Mouse (Mus musculus): ENCODE data around the gene Gm49380.
A peak's percentile ranks its signal among the peaks of the same experiment; 100 is the strongest.

Gene Gm49380

DNA sequence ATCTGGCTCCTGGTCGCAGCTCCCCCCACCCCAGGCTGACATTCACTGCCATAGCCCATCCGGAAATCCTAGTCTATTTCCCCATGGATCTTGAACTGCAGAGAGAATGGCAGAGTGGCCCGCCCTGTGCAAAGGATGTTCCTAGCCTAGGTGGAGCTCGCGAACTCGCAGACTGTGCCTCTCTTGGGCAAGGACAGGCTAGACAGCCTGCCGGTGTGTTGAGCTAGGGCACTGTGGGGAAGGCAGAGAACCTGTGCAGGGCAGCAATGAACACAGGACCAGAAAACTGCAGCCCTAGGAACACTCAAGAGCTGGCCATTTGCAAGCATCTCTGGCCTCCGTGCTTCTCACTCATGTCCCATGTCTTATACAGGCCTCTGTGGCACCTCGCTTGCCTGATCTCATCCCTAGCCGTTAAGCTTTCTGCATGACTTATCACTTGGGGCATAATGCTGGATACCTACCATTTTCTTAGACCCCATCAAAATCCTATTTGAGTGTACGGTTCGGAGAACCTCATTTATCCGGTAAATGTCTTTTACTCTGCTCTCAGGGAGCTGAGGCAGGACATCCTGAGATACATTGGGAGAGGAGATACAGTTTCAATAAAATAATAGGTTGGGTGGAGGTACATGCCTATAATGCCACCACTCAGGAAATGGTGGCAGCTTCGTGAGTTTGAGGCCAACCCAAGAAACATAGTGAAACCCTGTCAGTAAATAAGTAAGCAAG, 68.7 kb downstream of the Gm49380 start:
- DNase-seq: no peak

DNA sequence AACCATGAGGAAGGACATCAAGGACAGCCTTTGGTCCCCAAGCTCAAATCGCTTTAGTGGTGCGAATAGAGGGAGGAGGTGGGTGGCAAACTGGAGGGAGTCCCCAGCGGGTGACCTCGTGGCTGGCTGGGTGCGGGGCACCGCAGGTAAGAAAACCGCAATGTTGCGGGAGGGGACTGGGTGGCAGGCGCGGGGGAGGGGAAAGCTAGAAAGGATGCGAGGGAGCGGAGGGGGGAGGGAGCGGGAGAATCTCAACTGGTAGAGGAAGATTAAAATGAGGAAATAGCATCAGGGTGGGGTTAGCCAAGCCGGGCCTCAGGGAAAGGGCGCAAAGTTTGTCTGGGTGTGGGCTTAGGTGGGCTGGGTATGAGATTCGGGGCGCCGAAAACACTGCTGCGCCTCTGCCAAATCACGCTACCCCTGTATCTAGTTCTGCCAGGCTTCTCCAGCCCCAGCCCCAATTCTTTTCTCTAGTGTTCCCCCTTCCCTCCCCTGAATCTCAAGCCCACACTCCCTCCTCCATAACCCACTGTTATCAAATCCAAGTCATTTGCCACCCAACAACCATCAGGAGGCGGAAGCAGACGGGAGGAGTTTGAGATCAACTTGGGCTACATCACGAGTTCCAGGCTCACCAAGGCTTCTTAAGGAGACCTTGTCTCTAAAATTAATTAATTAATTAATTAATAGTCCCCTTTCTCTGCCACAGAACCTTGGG, 69.4 kb downstream of the Gm49380 start:
- no peak for DNase-seq

DNA sequence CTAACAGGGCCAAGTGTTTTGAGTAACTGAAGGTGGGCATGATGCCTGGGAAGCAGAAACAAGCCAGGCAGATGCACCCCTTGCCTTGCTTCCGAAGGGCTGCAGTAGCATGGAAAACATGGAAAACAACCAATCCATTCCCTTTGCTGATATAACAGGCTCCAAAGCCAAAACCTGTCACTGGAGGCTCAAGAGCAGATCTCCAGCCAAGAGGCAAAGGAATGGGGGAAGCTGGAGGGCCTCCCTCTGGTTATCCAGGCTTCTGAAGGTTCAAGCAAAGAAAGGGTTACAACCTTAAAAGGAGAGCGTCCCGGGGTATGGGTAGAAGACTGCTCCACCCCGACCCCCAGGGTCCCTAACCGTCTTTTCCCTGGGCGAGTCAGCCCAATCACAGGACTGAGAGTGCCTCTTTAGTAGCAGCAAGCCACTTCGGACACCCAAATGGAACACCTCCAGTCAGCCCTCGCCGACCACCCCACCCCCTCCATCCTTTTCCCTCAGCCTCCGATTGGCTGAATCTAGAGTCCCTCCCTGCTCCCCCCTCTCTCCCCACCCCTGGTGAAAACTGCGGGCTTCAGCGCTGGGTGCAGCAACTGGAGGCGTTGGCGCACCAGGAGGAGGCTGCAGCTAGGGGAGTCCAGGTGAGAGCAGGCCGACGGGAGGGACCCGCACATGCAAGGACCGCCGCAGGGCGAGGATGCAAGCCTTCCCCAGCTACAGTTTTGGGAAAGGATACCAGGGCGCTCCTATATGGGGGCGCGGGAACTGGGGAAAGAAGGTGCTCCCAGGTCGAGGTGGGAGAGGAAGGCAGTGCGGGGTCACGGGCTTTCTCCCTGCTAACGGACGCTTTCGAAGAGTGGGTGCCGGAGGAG, 70.2 kb downstream of the Gm49380 start, which contains the start of gene Thy1:
TSS of gene Thy1 (plus strand) at position 549 of the 872 bp plus-strand sequence.
- peak; percentile 29 for DNase-seq

DNA sequence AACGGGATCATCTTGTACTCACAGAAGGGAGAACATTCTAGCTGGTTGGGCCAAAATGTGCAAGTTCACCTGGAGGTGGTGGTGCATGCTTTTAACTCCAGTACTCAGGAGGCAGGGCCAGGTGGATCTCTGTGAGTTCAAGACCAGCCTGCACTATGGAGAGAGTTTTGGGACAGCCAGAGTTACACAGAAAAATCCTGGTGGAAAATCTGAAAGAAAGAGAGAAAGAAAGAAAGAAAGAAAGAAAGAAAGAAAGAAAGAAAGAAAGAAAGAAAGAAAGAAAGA, 71.0 kb downstream of the Gm49380 start:
- no peak for DNase-seq

DNA sequence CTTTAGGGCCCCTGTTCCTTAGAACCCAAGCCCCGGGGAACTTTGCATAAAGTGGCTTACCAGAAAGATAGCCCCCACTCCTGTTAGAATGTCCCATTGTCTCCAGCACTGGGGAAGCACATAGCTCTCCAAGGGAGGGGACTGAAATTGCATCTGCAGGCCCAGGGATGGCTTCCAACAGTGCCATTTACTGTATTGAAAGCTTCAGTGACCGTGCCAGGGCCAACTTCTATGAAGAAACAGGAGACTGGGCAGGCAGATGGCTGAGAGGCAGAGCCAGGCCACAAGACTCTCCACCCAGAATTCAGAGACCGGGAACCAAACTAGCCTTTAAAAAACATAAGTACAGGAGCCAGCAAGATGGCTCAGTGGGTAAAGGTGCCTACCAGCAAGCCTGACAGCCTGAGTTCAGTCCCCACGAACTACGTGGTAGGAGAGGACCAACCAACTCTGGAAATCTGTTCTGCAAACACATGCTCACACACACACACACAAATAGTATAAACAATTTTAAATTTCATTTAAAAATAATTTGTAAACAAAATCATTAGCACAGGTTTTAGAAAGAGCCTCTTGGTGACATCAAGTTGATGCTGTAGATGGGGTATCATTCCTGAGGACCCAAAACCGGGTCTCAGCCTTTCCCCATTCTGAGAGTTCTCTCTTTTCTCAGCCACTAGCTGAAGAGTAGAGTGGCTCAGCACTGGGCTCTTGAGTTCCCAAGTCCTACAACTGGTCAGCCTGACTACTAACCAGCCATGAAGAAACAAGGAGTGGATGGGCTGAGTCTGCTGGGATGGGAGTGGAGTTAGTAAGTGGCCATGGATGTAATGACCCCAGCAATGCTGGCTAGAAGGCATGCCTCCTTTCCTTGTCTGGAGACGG, 71.5 kb downstream of the Gm49380 start:
- no peak for DNase-seq

DNA sequence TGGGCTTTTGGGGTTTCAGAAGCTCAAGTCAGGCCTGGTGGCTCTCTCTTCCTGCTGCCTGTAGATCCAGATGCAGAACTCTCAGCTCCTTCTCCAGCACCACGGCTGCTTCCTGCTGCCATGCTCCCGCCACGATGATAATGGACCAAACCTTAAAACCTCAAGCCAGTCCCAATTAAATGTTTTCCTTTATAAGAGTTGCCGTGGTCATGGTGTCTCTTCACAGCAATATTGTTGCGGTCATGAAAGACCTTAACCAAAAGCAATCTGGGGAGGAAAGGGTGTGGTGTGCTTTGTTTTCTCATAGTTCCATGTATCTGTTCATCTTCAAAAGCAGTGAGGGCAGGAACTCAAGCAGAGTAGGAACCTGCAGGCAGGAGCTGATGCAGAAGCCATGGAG, 76.2 kb downstream of the Gm49380 start:
- no peak for DNase-seq

DNA sequence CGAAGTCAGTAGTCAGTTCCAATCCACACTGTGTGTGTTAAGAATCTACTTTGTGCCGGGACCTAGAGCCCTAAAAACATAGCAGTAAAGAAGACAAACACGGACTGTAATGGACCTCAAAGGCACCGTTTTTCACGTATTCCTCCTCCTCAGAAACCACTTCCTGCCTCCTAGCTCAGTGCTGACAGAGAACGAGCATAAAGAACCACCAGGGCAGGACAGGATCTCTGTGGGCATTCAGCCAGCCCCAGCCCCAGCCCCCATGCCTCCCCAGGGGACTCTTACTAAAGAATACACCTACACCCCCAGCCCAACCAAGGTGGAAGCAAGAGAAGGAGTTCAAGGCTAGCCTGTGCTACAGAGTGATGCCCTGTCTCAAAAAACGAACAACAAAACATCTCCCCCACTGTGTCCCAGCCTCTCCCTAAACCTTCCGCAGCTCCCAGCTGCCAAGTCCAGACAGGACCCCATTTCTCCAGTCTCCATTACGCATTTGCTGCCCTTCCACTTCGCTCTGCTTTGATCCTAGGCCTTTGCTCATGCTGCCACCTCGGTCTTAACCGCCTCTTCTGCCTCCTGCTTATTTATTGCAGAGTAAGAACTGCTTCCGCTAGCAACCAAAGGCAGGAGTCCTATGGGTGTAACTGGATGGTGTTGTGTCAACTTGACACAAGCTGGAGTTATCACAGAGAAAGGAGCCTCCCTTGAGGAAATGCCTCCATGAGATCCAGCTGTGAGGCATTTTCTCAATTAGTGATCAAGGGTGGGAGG, 79.2 kb downstream of the Gm49380 start:
- DNase-seq: no peak

DNA sequence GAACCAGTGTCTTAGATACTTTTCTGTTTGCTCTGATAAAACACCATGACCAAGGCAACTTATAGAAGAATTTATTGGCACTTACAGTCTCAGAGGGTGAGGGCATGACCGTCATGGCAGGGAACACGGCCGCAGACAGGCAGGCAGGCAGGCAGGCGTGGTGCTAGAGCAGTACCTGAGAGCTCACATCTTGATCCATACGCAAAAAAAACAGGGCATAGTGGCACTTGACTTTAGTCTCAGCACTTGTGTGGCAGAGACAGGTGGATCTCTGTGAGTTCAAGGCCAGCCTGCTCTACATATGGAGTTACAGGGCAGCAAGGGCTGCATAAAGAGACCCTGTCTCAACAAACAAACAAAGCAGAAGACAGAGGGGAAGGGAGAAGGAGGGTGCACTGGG, 80.0 kb downstream of the Gm49380 start:
- DNase-seq: no peak

DNA sequence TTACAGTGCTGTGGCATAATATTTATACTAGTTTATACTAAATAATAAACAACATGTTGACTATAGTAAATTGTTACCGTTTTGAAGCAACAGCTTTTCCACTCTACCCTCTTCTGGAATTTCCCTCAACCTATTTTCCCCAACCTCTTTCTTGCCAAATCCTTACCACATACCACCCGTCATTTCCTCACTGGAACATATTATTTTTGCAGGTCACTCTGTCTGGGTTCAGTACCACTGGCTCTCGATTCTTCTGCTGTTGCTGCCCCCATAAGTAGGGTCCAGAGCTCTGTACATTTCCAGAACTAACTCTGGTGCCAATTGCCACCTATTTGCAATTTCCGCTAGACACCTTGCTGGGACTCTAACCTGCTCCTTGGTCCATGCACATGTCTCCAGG, 81.4 kb downstream of the Gm49380 start:
- DNase-seq: no peak

DNA sequence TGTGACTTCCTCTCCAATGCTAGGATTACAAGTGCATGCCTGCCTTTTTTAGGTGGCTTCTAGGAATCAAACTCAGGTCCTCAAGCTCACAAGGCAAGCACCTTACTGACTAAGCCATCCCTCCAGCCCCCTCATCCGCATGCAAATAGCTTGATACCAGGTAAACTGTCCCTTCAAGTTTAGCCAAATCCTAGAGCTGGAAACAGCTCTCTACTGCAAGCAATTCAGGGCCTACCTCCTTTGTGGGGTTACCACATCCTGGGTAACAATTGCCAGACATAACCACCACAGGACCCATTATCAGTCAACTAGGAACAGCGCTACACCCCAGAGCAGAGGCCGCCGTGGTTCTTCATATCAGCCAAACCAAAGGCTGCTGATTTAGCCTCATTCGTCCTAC, 82.2 kb downstream of the Gm49380 start:
- no peak for DNase-seq

DNA sequence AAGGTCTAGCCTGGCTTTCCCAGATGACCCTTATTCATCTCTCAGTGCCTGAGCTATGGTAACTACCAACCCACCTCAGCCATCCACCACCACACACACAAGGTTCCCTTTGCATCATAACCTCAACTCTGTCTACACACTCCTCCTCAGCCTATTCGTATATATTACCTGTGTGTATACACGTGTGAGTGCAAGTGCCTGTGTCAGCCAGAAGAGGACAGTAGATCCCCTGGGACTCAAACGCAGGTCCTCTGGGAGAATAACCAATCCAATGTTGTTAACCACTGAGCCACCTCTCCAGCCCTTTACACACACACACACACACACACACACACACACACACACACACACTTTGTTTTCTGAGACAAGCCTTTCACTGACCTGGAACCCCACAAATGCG, 82.7 kb downstream of the Gm49380 start:
- DNase-seq: no peak

DNA sequence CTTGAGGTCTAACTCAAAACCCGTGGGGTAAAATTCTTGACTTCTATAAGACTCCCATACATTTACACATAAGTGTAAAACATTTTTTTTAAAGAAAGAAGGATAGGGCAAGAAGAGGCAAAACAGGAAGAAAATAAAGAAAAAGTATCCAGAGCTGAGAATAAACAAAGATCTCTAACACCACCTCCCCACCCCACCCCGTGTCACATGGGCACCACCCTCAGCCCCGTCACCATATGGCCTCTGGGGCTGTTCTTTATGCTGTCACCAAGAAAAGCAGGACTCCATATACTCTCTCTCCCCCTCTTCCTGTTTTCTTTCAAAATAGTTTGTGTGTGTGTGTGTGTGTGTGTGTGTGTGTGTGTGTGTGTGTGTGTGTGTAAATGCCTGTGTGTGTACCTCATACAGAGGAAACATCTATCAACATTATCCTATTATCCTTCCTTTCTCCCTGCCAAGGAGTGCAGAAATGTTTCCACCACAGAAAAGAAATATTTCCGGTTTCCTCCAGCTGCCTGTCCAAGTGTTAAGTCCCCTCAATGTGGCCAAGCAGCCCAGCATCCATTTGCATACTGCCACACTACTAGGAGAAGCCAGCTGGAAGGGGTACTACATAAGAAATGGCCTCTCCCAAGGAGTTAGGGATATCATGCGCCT, 83.6 kb downstream of the Gm49380 start:
- DNase-seq: no peak

DNA sequence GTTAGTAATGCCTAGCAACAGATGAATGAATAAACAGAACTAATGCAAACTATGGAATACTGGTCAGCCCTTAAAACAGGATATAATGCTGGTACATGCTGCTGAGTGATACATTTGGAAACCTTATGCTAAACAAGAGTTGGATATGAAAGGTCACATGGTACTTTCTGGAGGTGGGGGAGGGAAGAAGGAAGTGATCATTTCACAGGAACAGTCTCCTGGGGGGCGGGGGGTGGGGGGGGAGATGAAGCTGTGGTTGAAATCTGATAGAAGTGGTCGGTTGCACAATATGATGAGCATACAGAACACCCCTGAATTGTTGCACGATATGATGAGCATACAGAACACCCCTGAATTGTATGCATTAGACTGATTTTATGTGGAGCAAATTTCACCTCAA, 89.2 kb downstream of the Gm49380 start:
- no peak for DNase-seq

DNA sequence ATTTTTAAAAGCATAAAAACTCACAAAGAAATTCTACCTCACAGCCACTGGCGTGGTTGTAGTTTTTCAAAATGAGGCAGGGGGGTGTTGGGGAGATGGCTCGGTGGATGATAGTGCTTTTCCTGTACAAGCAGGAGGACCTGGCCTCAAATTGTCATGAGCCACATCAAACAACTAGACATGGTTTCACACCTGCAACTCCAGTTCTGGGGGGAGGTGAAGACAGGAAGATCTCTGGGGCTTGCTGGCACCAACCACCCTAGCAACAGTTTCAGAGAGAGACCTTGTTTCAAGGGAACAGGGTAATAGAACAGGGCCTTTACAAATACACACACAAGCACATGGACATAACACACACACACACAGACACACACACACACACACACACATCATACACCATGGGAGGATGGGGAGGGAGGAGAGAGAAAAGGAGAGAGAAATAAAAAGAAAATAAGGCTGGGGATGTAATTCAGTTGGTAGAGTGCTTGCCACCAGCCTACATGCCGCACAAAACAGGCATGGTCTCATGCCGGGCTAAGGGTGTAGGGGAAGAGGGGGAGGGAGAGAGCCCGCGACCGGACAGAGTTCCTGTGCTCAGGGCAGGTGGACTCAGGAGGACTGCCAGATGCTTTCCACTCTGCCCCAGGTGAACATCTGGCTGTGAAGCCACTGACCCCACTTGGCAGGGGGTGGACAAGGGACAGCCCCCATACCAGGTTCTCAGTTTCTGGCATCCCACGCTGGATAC, 91.0 kb downstream of the Gm49380 start:
- DNase-seq: no peak

DNA sequence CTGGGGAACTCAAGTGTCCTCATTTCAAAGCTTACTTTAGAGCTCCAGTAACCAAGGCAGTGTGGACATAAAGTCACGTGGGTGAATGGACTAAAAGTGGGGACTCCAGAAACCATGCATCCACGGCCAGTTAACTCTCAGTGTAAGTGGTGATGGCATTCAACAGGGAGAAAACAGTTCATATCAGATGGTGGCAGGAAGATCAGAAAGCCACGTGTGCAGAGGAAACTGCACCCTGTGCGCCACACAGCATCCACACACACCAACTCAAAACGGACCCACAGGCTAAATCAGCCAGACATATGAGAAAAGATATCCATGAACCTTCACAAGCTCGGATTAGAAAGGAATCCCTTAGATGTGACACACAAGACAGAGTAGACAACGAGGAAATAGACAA, 93.3 kb downstream of the Gm49380 start:
- no peak for DNase-seq

DNA sequence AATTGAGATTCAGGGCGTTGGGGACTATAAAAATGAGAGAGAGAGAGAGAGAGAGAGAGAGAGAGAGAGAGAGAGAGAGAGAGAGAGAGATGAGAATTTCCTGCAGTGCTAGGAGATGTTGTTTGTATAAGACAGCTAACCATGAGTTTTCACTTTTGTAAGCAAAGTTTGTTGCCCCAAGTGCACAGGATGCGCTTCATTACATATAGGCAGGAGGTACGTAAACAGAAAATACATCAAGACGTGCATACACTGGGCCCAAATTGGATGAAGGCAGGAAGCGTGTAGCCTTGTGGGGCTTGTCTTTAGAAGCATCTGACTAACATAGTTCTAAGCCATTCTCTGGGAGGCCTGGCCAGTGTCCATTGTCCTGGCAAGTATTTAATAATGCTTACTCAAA, 95.5 kb downstream of the Gm49380 start:
- DNase-seq: no peak
